Comparison of ENCODE assay signal across 8 mouse cellular contexts in the genomic region with DNA sequence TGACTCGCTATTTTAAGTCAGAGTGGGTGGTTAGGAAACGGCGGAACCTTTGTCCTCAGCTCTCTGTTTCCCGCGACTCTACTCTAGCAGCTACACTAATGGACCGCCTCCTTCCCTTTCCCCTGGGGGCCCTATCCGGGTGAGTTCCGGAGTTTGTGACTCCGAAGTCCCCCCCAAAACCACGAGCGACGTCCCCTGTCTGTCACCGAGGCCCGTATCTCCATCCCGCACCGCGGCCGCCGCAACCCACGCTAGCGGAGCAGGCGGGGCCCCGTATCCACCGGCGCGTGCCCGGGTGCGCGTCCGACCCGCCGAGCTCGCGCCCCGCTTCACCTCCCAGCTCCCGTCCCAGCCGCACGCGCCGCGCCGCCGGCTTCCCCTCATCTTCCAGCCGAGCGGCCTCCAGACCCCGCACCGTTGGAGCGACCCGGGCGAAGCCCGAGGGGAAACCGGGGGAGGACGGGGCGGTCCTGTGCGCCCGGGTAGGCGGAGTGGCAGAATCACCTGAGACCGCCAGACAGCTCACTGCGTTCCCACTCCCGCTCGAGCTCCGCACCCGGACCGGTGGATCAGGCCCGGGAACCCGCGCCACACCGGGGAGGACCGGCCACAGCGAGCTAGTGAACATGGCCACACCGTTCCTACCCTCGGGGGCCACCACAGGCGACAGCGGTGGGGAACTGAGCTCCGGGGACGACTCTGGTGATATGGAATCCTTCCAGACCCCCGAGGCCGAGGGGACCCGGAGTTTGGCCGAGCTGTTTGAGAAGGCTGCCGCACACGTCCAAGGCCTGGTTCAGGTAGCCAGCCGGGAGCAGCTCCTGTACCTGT. TPM values are rescaled to one million over a fixed set of nuclear protein-coding genes. Genes with fewer than 3 reads are reported as not detected.
DNase-seq lines count a peak whose midpoint lies in the region; ATAC-seq and TF ChIP-seq lines count a peak whose summit lies in the region.

A gene (plus strand): TSS at position 109 of the 831 bp plus-strand sequence.

- no peaks in the 10 kb centered on the region for H3K36me3 ChIP-seq in heart, embryonic 11.5 days (ENCODE audit: control insufficient read depth, insufficient read depth, low read length)
- H3K36me3 ChIP-seq in kidney, embryonic 16.5 days (ENCODE audit: insufficient read depth, low read length): no peaks in the 10 kb centered on the region
- H3K36me3 ChIP-seq in liver, adult 2 months (ENCODE audit: control insufficient read depth, insufficient read depth, low read length): no peaks in the 10 kb centered on the region
- no peaks in the 10 kb centered on the region for H3K36me3 ChIP-seq in myocyte (ENCODE audit: control insufficient read depth, insufficient read depth)
- H3K36me3 ChIP-seq in splenic B cell, adult 2 months (ENCODE audit: control insufficient read depth, insufficient read depth, low read length, poor library complexity, severe bottlenecking): no peaks in the 10 kb centered on the region

- H3K9ac ChIP-seq in heart, embryonic 11.5 days (ENCODE audit: low read depth, low read length): peak within 1 kb of the TSS; percentile 97
- H3K9ac ChIP-seq in kidney, embryonic 16.5 days (replicated peaks; ENCODE audit: low read length): peak within 1 kb of the TSS; percentile 96
- H3K9ac ChIP-seq in liver, adult 2 months (ENCODE audit: low read depth, low read length): peak within 1 kb of the TSS; percentile 94

- H3K27me3 ChIP-seq in heart, embryonic 11.5 days (ENCODE audit: control insufficient read depth, insufficient read depth, low read length): no peaks in the 10 kb centered on the region
- H3K27me3 ChIP-seq in kidney, embryonic 16.5 days (ENCODE audit: insufficient read depth, low read length): no peaks in the 10 kb centered on the region
- no peaks in the 10 kb centered on the region for H3K27me3 ChIP-seq in liver, adult 2 months (ENCODE audit: control insufficient read depth, insufficient read depth, low read length)
- H3K27me3 ChIP-seq in myocyte (ENCODE audit: control insufficient read depth, insufficient read depth, insufficient read length): no peaks in the 10 kb centered on the region
- H3K27me3 ChIP-seq in splenic B cell, adult 2 months (ENCODE audit: control insufficient read depth, insufficient read depth, low read length, poor library complexity, severe bottlenecking): no peaks in the 10 kb centered on the region

- no peaks in the 10 kb centered on the region for H3K9me3 ChIP-seq in heart, embryonic 11.5 days (replicated peaks; ENCODE audit: control insufficient read depth, low read length)
- H3K9me3 ChIP-seq in kidney, embryonic 16.5 days (ENCODE audit: low read length): 0 out of 2 replicates have a peak, but pooled peaks cover 3% of the 10 kb centered on the region

- WGBS in heart, embryonic 11.5 days (ENCODE audit: insufficient replicate concordance): under 1% methylated on average over 82 of the region's 83 CpGs
- under 1% methylated on average over 82 of the region's 83 CpGs for WGBS in kidney, embryonic 16.5 days
- WGBS in liver, adult 2 months: under 1% methylated on average over 82 of the region's 83 CpGs

- ATAC-seq in heart, embryonic 11.5 days (replicated peaks; ENCODE audit: insufficient number of reproducible peaks, low FRiP score, low TSS enrichment): peak; percentile 80
- ATAC-seq in kidney, embryonic 16.5 days (ENCODE audit: low FRiP score, low TSS enrichment): peak; percentile 95

- no peak for TF ChIP-seq CTCF in bone marrow macrophage, adult 2 months (IDR thresholded peaks at IDR 0.05; ENCODE audit: low read depth, low read length)
- TF ChIP-seq CTCF in embryonic fibroblast, embryonic 13.5 days (IDR thresholded peaks at IDR 0.05; ENCODE audit: borderline replicate concordance, insufficient read depth, low read length): no peak
- no peak for TF ChIP-seq CTCF in liver, adult 2 months (IDR thresholded peaks at IDR 0.05; ENCODE audit: low read depth, low read length)

- H3K4me2 ChIP-seq in heart, embryonic 11.5 days: peak within 1 kb of the TSS; percentile 80
- H3K4me2 ChIP-seq in kidney, embryonic 16.5 days (replicated peaks; ENCODE audit: low read depth, low read length): peak within 1 kb of the TSS; percentile 59
- peak within 1 kb of the TSS; percentile 88 for H3K4me2 ChIP-seq in myocyte (ENCODE audit: low read depth)

- peak; percentile 93 for DNase-seq in A20 (ENCODE audit: low read depth, low spot score)
- peak; percentile 76 for DNase-seq in liver, adult 2 months (ENCODE audit: extremely low read depth, low read depth, low spot score)
- peak; percentile 86 for DNase-seq in splenic B cell, adult 2 months (ENCODE audit: low read depth, low spot score)

- H3K27ac ChIP-seq in bone marrow macrophage, adult 2 months (ENCODE audit: insufficient read depth, low read depth, low read length): peak within 1 kb of the TSS; percentile 26; the same call in 1 of the 2 replicates
- H3K27ac ChIP-seq in embryonic fibroblast, embryonic 13.5 days (ENCODE audit: insufficient read depth, low read length): no peak within 1 kb of the TSS
- peak within 1 kb of the TSS; percentile 62 for H3K27ac ChIP-seq in heart, embryonic 11.5 days (ENCODE audit: low read depth, low read length)
- H3K27ac ChIP-seq in kidney, embryonic 16.5 days (ENCODE audit: low read length): peak within 1 kb of the TSS; percentile 77
- peak within 1 kb of the TSS; percentile 67 for H3K27ac ChIP-seq in liver, adult 2 months (replicated peaks; ENCODE audit: insufficient read depth, low read depth, low read length)

- peak within 1 kb of the TSS; percentile 43 for H3ac ChIP-seq in myocyte (ENCODE audit: control insufficient read depth, insufficient read length)

- peak within 1 kb of the TSS; percentile 86 for H3K4me3 ChIP-seq in bone marrow macrophage, adult 2 months (ENCODE audit: insufficient read depth, low read length)
- peak within 1 kb of the TSS; percentile 84 for H3K4me3 ChIP-seq in embryonic fibroblast, embryonic 13.5 days (ENCODE audit: insufficient read depth, low read length)
- peak within 1 kb of the TSS; percentile 97 for H3K4me3 ChIP-seq in heart, embryonic 11.5 days (ENCODE audit: low read depth, low read length)
- H3K4me3 ChIP-seq in kidney, embryonic 16.5 days (ENCODE audit: low read length): peak within 1 kb of the TSS; percentile 96
- peak within 1 kb of the TSS; percentile 90 for H3K4me3 ChIP-seq in liver, adult 2 months (ENCODE audit: insufficient read depth, low read depth, low read length)
- H3K4me3 ChIP-seq in myocyte: peak within 1 kb of the TSS; percentile 65

- peaks cover 7% of the 10 kb centered on the region for H3K4me1 ChIP-seq in bone marrow macrophage, adult 2 months (ENCODE audit: control insufficient read depth, insufficient read depth, low read length)
- H3K4me1 ChIP-seq in embryonic fibroblast, embryonic 13.5 days (ENCODE audit: control insufficient read depth, insufficient read depth, low read length): no peaks in the 10 kb centered on the region; the same call in none of the 2 replicates
- H3K4me1 ChIP-seq in heart, embryonic 11.5 days (ENCODE audit: control insufficient read depth, insufficient read depth, low read length): peaks cover 15% of the 10 kb centered on the region; the same call in 1 of the 2 replicates
- peaks cover 21% of the 10 kb centered on the region for H3K4me1 ChIP-seq in kidney, embryonic 16.5 days (ENCODE audit: insufficient read depth, low read length)
- H3K4me1 ChIP-seq in liver, adult 2 months (ENCODE audit: control insufficient read depth, insufficient read depth, low read length): peaks cover 6% of the 10 kb centered on the region

- H3K79me2 ChIP-seq in liver, adult 2 months (ENCODE audit: control insufficient read depth, insufficient read depth, low read length): peaks cover 11% of the 10 kb centered on the region; the same call in 1 of the 2 replicates
- peaks cover 27% of the 10 kb centered on the region for H3K79me2 ChIP-seq in myocyte (ENCODE audit: control insufficient read depth, insufficient read depth)

- TF ChIP-seq POLR2A in bone marrow macrophage, adult 2 months (IDR thresholded peaks at IDR 0.05; ENCODE audit: borderline replicate concordance, low read depth, low read length): no peak
- TF ChIP-seq POLR2A in embryonic fibroblast, embryonic 13.5 days (IDR thresholded peaks at IDR 0.05; ENCODE audit: low read depth, low read length): peak; percentile 68
- 0 out of 2 replicates have a peak, but pooled peaks have one; percentile 33 for TF ChIP-seq POLR2A in liver, adult 2 months (IDR thresholded peaks at IDR 0.05; ENCODE audit: extremely low read depth, insufficient read depth, low read length)
- peak; percentile 70 for TF ChIP-seq POLR2A in myocyte (IDR thresholded peaks at IDR 0.05; ENCODE audit: insufficient read length, low read depth)

TF ChIP-seq in myocyte, 11 proteins besides CTCF, POLR2A, EP300 and RAD21:
- no peak for TF ChIP-seq CEBPB (IDR thresholded peaks at IDR 0.05; ENCODE audit: insufficient read depth, poor library complexity, severe bottlenecking)
- peak; percentile 58 for TF ChIP-seq POLR2AphosphoS2 (IDR thresholded peaks at IDR 0.05; ENCODE audit: insufficient read length, low read depth)
- TF ChIP-seq MYOD1 (IDR thresholded peaks at IDR 0.05; ENCODE audit: control insufficient read depth in 1 of 3, insufficient read length in 2 of 3, low read depth in 2 of 3): no peak

RNA-seq across cellular contexts. Expression of the gene that starts here (rescaled TPM):
- 51.7 and 57.5 TPM in 2 replicates for polyA plus RNA-seq in bone marrow macrophage, adult 2 months (2012; ENCODE audit: insufficient read depth, insufficient read length, missing spikeins)
- 59.2 and 64.8 TPM in 2 replicates for polyA plus RNA-seq in embryonic fibroblast, embryonic 13.5 days (2011; ENCODE audit: insufficient read length, low read depth, missing spikeins)
- polyA plus RNA-seq in heart, embryonic 11.5 days (2014; fragmentation: Nextera tagmentation; extraction: Ambion mirVana): 56.4 and 59.9 TPM in 2 replicates
- 64.5 and 68.4 TPM in 2 replicates for polyA plus RNA-seq in kidney, embryonic 16.5 days (2015; fragmentation: Nextera tagmentation; extraction: Ambion mirVana)
- 14.8 and 19.9 TPM in 2 replicates for total RNA-seq in liver, adult 2 months (2014; rRNA removed)
- 71.5 and 79.6 TPM in 2 replicates for polyA plus RNA-seq in liver, adult 2 months (2012; rRNA removed)
- polyA plus RNA-seq in myocyte (2012; fragmentation: generic; extraction: Trizol): 124 TPM
